Mouse (Mus musculus) liver (tissue): ENCODE measurements around the gene Slc39a12.

Experiments
- DNase-seq: peaks from one replicate; pipeline ENCODE4 v3.0.0-alpha.2; 2020; ENCODE audit warnings: mixed read lengths

Gene Slc39a12

DNA sequence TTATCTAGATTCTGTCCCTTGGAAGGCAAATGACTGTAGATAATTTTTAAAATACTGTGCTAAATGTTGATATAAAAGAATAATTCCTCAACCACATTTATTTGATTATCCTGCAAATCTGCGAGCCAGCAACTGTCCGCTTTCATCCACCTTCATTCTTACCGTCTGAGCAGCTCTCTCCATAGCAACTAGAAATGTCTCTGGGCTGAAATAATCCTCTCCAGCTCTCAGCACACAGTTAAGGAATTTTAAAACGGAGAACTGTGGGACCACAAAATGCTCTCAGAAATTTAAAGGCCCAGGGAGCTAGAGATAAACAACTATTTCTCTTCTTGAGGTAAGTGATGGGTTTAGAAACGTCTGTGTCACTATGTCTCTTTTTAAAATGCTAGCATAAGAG is at the start of gene Slc39a12:
Gene Slc39a12 (plus strand): TSS at position 155 of the 400 bp plus-strand sequence.
- DNase-seq, result no peak

DNA sequence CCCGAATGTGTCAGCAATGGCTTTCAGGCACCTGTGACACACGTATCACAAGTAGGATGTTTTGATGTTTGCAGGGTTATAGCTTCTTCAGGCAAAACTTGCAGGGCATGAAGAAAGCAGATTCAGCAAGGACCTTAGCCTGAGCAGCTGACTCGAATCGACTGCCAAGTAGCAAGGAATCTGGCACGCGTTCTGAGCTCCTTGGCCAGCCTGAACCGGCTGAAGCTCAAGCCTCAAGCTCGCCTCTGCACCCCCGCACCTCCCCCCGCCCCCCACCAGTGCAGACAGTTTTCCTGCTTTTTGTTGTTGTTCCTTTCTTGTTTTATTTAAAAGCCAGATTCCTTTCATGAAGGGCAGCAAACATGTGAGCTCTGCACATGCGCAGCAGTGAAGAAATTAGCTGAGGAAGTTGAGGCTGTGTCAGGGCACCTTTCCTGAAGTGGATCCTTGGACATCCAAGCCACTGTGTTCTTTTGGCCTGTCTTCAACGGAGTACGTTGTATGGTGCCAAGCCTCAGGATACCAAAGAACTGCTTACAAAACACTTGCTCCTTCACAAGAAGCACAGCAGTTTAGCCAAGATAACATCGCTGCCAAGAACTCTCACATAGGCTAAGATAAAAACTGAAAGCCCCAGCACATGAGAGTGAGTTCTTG is 46.3 kb upstream of the Slc39a12 start:
- peak; percentile 9 for DNase-seq

DNA sequence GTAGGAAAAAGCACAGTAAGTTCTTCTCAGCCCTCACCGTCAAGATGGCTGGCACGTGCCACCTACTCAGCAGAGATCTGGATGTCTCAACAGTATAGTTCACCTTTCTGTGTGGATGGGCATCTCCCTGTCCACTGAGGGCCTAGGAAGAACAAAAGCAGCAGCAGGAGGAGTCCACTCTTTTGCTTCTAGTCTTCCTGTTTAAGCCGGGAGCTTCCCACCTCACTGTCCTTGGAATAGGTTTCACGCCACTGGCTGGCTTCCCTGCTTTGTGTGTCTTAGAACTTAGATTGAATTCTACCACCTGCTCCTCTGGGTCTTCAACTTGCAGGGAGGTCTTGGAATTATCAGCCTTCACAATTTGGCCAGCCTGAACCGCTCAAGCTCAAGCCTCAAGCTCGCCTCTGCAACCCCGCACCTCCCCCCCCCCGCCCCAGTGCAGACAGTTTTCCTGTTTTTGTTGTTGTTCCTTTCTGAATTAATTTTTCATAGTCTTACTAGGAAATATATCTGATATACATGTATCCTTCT is 45.7 kb upstream of the Slc39a12 start:
- no peak for DNase-seq

DNA sequence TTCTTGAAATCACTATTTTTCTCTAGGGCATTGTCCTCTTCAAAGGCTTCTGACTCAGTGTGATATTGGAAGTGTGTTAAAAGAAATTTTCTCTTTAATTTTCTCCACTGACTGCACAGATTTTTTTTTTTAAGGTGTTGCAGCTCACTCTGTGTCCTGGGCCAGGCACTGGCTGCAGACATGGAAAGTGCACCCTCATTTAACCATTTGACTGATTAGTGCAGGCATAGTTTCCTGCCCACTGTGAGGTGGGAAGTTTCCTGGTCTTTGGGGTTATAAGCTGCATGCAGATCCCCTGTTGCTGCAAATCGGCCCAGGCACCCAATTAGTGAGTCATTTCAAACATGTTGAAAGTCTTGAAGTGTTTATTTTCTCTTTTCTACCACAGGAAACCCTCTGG is 740 bp downstream of the Slc39a12 start:
- DNase-seq, result no peak

DNA sequence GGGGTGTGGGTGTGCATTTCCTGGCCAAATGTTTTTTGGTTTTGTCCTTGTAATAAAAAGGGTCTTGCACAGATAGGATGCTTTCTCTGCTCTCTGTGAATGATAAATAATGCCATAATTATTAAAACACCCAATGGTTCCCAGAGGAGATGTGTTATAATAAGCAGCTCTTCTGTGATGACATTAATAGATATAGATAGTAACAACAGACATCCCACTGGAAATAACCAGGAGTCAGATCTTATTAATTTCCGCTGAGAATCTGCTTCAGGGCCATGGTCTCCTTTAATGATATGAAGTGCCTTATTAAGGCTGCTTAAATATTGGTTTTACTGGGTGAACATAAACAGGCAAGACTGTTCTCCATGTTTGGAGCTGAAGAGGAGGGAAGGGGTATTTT is 2.8 kb downstream of the Slc39a12 start:
- no peak for DNase-seq

DNA sequence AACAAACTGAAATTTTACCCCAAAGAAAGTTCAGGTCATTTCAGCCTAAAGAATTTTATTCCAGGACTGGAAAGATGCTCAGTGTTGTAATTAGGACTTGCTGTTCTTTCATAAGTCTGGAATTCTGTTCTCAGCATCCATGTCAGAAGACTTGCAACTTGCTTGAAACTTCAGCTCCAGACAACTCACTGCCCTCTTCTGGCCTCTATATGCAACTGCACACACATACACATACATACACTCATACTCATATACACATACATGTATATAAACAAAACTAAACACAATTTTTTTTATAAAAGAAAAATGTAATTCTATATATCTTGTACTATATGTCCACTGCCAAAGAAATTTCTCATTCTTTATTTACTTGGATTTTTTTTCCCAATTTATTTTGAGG is 14.9 kb downstream of the Slc39a12 start:
- DNase-seq, result no peak

DNA sequence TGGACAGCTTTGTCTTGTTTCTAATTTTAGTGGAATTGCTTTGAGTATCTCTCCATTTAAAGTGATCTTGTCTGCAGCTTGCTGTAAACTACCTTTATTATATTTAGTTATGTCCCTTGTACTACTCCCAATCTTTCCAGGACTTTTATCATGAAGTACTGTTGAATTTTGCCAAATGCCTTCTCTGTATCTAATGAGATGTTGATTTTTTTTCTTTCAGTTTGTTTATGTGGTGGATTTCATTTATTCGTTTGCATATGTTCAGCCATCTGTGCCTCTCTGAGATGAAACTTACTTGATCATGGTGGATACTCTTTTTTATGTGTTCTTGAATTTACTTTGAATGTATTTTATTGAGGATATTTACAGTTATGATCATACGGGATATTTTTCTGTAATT is 40.9 kb downstream of the Slc39a12 start:
- no peak for DNase-seq

DNA sequence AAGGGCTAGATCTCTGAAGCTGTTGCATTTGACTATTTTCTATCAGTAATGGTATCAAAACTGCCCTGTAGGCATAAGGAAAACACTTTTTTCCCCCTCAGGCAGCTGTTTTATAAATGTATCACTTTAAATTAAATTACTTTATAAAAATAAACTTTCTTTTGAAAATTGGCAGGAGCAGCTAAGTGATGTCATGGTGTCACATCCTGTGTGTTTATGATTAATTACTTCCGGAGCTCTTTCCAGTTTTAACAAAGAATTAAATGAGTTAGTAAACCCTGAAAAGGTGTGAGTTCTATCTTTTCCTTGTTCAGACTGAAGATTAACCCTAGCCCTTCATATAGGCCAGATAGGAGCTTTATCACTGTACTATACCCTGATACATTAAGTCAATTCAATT is 59.2 kb downstream of the Slc39a12 start:
- no peak for DNase-seq

DNA sequence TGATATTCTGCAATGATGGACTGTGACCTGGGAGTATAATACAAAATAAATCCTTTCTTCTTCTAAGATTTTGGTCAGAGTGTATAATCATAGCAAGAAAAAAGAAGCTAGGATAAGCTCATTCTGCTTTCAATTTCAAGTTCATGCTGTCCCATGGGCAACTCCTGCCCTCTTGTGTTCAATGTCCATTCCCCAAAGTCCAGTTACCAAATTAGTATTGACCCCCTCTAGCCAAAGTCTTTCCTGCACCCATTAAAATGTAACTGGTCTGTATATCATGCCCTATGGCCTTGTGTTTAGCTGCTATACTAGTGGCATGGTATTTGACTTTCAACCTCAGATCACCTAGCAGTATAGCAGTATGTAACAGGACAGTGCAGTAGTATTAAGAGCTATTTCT is 62.8 kb downstream of the Slc39a12 start:
- no peak for DNase-seq

DNA sequence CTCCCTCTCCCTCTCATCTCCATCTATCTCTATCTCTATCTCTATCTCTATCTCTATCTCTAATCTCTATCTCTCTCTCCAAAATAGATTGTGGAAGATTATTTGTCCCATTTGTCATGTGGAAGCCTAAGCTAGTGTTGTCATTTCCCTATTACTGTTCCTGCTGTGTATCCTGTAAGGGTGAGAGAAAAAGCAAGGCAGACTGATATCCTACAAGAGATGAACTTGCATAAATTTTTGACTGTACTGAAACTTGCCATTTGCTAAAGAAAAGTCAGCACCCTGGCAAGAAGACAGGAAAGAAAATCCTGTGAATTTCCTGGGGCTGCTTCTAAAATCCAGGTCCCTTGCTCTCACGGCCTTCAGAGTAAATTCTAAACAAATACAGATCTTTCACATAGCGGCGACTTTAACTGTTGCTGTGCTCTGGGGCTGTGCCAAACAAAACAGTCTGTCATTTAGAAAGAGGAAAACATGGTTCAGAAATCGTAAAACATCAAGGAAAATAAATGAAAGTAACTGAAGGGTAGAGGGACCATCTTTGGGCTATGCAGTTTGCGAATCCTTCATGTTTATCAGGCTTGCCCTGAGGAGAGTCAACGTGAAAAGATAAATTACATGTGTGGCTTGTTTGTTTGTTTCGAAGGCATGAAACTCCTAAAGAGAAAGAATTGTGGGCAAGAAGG is 67.0 kb downstream of the Slc39a12 start:
- DNase-seq, result no peak

DNA sequence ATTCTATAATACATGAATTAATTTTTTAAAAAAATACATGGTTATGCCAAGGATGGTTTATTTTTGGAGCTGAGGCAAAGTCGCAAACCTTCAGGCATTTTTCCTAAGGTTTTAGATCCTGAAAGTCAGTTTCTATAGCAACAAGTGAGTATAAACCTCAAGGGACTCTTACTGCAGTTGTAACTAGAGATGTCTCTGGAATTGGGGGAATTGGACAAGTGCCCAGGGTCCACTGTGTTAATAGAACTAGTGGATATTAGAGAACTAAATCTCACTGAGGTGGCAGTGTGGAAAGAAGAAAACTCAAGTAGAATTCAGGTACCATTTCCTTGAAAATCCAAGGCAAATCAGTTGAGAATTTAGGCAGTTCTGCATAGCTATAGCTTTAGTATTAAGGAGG is 76.3 kb downstream of the Slc39a12 start:
- no peak for DNase-seq

DNA sequence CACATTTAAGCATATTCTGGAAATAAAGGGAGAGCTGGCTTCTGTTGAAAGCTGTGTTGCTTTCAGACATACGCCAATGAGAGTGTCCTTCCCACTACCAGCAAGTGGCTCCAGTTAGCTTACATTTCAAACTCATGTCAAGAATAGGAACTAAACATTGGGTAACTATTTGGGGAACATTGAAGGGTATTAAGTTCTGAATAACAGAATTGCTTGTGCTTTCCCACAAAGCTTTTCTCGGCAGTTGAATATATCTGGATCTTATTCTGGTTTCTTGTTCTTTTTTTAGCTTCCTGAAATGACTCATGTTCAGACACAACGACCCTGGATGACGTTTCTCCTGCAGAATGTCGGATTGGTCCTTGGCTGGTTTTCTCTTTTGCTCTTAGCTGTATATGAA is 106.0 kb downstream of the Slc39a12 start:
- DNase-seq, result no peak

DNA sequence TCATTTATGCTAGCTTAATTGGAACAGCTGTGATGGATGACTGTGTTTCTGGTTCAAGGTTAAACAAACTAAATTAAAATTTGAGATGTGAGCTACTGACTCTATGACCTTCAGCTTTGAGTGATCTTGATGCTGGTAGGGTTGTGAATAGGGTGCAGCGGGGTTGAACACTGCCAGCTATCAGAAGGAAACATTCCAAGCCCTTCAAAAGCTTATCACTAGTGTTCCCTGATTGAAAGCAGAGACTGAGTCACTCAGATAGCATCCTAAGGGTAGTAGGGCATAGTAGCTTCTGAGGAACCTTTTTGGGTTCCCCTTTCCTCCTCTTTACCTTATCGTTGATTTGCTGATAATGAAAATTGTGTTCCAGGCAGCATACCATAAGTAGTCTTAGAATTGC is 108.0 kb downstream of the Slc39a12 start:
- no peak for DNase-seq

DNA sequence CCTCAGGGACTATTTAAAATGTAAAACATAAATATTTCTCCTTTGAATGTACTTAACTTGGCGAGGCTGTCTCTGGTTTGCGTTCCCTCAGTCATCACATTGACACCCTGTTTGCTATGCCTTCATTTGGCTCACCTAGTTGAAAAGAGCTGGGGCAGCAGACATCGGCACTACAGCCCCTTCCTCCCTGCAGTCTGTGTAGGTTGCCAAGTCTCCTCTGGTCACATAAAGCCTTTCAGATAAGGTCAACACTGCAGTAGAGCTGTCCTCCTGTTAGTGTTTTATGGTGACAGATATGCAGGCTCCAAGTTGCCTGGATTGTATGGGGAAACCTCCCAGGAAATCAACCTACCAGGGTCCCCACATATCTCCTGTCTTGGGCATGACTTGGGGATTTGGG is 114.4 kb downstream of the Slc39a12 start:
- no peak for DNase-seq

DNA sequence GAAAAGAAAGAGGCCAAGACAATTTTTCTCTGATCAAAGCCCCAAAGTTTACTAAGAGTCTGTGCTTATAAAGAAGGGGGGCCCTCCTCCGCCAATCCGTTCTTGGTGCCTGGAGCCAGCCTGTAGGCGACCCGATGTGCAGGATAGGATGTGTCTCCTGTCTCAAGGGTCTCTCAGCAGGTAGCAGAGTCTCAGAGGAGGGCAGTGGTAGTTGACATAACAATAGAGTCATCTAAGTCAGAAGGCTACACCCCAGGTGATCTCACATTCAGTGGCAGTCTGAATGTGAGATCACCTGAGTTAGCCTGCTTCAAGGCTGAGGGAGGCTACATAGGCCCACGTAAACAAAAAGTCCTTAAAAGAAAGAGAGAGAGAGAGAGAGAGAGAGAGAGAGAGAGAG is 130.1 kb downstream of the Slc39a12 start:
- no peak for DNase-seq

DNA sequence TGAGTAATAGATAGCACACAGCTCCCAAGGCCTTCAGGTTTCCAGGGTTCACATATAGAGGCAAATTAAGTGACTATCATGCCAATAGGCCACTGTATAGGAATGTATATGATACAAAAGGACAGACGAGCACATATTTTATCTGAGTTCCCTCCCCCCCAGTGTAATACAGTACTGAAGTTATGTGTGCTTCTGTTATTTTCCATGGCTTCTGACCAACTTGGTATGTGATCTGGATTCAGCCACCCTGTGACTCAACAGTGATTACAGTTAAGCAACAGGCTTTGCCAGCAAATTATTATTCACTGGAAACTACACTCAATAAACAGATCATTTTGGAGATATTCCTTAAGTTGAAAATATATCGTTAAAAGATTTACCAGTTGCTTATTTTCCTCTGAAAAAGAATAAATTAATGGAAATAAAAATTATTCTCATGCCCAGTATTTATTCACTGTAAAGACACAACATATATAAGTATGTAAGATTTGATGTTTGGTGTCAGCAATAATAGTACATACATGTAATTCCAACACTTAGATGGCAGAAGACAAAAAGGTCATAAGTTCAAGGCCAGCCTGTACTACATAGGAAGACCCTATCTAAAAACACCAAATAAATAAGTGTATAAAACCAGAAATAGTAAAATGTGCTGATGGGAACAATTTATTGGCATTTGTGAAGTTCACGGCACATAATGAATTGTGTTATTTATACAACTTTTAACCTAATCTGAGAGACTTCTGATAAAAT is 146.4 kb downstream of the Slc39a12 start:
- no peak for DNase-seq

DNA sequence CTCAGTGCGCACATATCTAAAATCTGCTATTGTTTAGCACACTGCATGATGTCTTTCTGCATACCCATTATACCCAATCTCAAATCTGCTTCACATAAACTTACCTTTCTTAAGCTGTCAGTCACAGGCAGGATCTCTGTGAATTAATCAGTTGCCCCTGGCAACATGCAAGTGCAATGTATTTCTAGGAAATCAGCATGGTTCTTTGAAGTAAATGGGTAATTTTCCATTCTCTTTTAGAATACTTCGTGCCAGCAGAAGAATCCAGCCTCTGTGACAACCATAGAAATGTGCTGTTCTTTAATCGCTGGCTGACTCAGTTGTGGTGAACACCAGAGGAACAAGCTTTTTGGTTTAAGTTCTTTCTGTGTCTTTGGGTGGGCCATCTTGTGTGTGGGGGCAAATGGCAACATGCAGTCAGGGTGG is 147.1 kb downstream of the Slc39a12 start:
- DNase-seq, result no peak

DNA sequence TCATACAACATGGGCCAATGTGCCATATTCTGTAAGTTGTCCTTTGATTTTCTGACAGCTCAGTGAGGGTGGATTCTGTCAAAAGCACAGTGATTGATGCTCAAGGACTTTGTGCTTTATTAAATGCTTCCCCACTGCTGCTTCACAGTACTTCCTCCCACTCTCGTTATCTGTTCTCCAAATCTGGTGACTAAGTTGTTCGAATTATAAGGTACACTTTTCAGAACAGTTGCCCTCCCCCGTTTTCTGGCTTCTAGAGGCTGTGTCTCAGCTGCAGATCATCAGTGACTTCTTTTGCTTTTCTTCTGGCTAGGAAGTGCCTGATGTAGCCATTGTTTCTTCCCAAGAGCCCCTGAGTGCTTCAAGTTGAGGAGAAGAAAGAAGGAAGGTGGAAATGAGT is 149.7 kb downstream of the Slc39a12 start:
- no peak for DNase-seq

DNA sequence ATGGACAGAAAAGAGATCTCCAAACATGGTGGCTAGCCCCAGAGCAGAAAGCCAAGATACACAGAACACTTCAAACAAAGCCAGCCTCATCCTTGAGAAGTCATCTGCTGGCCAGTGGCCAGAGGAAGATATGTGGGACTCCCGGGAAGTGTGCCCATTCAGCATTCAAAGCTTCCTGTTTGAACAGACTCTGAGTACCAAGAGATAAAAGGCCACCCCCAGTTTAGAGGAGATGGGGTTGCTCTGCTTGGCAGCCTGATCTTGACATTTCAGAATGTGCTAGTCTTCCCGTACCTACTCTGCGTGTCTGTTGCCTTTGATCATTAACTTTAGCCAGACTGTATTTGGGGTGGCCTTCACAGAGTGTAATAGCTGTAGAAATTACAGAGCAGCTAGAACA is 155.2 kb downstream of the Slc39a12 start:
- no peak for DNase-seq

DNA sequence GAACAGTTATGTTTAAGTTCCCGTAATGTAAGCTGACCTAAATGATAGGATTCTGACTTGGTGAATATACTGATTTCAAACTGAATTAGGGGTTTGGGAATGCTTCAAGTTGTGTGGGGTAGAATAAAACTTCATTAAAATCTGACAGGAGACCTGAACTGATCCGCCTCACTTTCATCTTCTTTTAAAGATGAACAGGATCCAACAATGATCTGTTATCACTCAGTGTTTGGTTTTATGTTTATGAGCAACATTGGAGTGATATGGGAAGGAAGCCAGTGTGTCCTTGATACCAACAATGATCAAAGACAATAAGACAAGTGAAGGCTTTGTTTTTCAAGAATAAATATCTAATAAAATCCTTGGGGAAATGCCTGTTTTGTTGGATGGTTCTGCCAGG is 155.7 kb downstream of the Slc39a12 start:
- no peak for DNase-seq
